Mouse (Mus musculus) leukemia stem cell, adult 10-12 weeks (primary cell): ENCODE data around the gene Gpatch8. TPM values are rescaled to one million over a fixed set of nuclear protein-coding genes. Genes with fewer than 3 reads are reported as not detected.

Experiments
- polyA plus RNA-seq: library from polyadenylated mRNA; stranded (reverse); fragments of >175 nt; gene quantifications from 2 replicates; pipeline ENCODE4 v1.2.3, GENCODE M21; 2012; ENCODE audit warnings: low replicate concordance

The Gpatch8 gene
- polyA plus RNA-seq = 11.2 and 32.6 TPM in 2 replicates

DNA sequence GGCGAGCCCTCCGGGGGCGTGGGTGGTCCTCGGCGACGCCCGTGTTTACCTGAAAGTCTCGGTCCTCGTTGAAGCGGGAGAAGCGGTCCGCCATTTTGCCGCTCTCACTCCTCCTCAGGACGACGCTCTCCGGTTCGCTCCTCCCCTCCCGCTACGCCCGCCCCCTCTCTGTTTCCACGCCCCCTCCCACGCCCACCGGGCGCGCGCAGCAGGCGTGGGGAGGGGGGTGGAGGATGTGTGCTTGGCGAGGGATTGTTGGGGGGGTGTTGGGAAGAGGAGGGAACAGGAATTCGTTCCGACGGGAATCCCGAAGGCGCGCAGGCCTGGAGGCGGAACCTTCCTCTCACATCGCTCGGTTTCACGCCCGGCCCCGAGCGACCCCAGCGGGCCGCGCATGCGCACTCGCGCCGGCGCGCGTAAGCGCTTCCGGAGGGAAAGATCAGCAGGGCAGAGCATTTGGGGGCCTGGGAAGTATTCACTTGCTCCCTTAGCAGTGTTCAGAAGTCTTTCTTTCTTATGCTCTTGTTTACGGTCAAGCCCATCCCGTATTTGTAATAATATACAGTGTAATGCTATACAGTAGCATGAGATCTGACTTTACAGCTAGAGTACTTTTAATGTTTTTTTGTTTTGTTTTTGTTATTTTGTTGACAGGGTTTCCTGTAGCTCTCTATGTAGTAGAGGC, at the start of gene Gpatch8:
TSS of gene Gpatch8 (minus strand) at position 362 of the 685 bp plus-strand sequence.

DNA sequence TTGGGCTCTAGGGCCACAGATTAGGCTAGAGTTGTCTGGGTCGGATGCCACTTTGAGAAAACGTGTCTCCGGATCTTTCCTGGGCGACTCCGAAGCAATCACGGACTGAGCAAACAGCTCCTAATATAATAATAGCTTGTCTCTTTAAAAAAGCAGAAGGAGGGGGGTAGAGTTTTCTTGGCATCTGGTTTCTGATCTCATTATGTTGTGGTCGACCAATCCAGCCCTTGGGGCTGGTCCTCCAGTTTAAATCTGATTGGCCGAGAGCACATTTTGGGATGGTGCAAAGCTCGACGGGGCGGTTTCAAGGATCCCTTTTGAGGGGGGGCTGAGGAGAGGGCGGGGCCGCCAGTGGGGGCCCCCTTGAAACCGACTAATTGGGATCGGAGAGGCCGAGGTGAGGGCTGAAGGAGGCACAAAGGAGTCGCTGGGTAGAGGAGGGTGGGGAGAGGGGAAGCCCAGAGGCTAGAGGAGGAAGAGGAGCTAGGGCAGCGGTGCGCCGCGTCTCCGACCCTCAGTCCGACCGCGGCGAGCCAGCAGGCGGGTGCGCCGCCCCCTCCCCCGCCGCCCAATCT, 47.9 kb upstream of the Gpatch8 start, which contains the start of gene Fzd2:
TSS of gene Fzd2 (plus strand) at position 387 of the 575 bp plus-strand sequence.

DNA sequence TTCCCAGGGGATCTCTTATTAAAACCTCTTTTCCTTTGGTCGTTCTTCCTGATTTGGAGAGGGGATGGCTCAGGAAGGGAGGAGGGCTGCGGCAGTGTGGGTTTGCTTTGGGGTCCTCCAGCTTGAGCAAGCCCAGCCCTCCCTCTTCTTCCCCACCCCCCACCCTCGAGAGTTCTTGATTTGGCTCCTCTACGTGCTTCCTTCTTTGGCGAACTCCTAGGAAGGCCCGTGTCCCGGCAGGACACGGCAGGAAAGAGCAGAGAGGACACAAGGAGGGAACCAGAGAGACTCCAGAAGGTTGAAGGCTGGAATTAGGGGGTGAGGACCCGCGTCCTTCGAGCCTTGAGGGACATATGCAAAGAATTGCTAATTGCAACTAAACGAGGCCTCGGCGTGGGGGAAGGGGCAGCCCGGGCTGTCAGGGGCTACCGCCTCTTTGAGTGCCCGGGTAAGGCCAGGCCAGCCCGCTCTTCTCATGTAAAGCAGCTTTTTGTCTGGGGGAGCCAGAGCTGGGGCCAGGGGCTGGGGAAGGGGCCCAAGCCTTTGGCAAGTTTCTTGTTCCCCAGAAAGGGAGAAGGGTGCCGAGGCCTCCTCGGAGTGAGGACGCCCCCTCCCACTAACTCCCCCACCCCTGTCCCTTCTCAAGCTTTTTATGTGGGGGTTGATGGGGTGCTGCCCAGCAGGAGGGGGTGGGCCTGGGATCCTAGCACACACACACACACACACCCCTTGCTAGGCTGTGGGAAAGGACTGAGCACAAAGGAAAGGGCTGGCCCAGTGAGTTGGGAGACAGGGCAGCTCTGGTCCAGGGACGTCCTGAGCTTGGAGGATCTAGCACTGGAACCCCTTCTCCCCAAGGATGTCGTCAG, 23.2 kb upstream of the Gpatch8 start, which contains the start of gene Gm11627:
TSS of gene Gm11627 (minus strand) at position 297 of the 869 bp plus-strand sequence.

DNA sequence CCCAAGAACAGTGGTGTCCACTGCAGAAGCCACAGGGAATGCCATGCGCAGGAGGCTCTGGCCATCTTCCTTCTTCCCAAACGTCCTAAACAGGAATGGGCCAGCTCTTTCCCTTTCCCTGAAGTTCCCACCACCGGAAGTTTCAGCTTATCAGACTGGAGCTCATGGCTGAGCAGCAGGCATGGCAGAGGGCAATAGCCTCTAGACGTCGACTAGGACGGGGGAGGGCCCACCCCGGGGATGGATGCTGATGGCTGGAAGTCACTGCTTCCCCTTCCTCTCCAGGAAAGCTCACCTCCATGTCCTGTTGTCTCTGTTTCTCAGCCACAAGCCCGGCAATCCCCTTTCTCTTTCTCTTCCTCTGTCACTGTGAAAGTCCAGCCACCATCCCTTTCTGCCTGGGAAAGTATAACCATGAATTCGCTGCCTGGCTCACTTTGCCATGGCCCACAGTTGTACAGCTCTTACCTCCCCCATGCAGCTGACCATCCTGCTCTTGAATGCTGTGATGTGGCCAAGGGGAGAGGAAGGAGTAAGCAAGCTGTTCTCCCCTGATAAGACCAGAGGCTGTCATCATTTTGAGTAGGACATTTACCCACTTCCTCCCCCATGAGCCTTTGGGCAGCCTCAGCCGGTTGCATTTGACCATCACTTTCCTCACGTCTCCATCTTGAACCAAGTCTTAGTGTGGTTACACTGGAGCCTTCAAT, 86.4 kb downstream of the Gpatch8 start, which contains the start of gene Itga2b:
TSS of gene Itga2b (minus strand) at position 475 of the 710 bp plus-strand sequence.

DNA sequence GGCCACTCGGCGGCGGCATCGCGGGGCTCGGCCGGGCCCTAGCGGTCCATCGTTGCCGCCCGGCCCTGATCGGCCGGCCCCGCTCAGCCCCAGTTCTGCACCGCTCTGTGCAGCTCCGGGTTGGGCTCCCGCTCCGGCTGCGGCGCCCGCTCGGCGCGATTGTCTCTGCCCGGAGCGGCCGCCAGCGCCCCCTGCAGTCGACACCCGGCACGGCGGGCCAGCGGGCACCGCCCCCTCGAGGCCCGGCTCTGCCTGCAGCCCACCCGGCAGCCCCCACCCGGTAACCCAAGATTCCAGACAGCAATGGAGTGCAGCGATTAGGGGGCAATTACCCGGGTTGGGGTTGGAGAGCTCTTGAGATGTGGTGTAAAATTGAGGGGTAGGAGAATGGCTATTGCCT, 108.7 kb downstream of the Gpatch8 start, which contains the start of gene Fam171a2:
TSS of gene Fam171a2 (minus strand) at position 186 of the 400 bp plus-strand sequence.

DNA sequence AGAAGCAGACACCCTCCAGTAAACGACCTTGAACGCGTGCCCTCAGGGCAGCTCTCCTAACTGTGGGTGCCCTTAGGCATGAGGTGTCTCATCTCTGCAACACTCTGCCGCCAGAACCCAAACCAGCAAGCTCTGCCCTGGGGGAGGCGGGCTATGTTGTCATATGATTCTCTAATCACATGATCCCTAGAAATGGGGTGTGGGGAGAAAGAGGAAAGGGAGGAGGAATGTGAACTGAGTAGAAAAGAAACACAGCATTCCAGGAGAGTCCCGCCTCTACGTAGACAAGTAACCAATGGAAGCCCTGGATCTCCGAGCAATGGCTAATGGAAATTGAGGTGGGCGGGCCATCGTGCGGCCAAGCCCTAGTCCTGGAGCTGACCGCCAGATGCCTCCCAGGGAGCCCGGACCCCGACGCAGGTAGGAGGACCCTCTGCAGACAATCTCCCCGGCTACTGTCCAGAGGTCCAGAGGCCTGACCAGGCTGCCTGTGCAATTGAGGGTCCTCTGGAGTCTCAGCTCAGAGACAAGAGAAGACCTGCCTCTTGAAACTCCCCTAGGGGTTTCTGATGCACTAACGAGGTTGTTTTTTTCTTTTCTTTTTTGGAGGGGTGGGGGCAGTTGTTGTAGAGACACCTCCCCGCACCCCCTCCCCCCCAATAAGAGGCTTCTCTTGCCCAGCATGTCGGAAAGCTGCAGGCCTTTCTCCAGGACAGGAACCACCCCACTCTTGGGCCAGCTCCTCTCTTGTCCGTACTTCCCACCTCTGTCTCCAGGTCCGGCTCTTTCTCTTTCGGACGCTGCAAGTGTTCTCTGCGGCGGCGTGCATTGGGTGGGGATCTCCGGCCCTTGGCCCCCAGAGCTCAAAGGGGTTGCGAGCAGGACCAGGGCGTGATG, 125.8 kb downstream of the Gpatch8 start, which contains the start of gene Grn:
TSS of gene Grn (plus strand) at position 195 of the 897 bp plus-strand sequence.

Other genes starting within 250 kb of the Gpatch8 start
- 99.7 and 124 TPM in 2 replicates for gene Ubtf, start 236.7 kb downstream of the Gpatch8 start, polyA plus RNA-seq
- 452 and 1,470 TPM in 2 replicates for gene Slc4a1, start 190.2 kb downstream of the Gpatch8 start, polyA plus RNA-seq
- gene Rundc3a, start 163.0 kb downstream of the Gpatch8 start, polyA plus RNA-seq = 5.3 and 23.3 TPM in 2 replicates
- 151 and 356 TPM in 2 replicates for gene Slc25a39, start 148.4 kb downstream of the Gpatch8 start, polyA plus RNA-seq
- gene Grn, start 126.1 kb downstream of the Gpatch8 start, polyA plus RNA-seq = 42.1 and 60.7 TPM in 2 replicates
- gene Fam171a2, start 108.7 kb downstream of the Gpatch8 start, polyA plus RNA-seq = 1.5 and 1.7 TPM in 2 replicates
- 31.4 and 33.3 TPM in 2 replicates for gene Itga2b, start 86.3 kb downstream of the Gpatch8 start, polyA plus RNA-seq
- not detected in 2 replicates for gene Gm11627, start 23.1 kb upstream of the Gpatch8 start, polyA plus RNA-seq
- gene Fzd2, start 48.0 kb upstream of the Gpatch8 start, polyA plus RNA-seq = 0.09 and 0.49 TPM in 2 replicates
- not detected in 2 replicates for gene Meioc, start 107.3 kb upstream of the Gpatch8 start, polyA plus RNA-seq
- 2.6 and 4.1 TPM in 2 replicates for gene Ccdc43, start 141.4 kb upstream of the Gpatch8 start, polyA plus RNA-seq
- 1.3 and 1.6 TPM in 2 replicates for gene Adam11, start 205.0 kb upstream of the Gpatch8 start, polyA plus RNA-seq